Mouse (Mus musculus): ENCODE results near the gene Pi16.
"Not testable (repeated sequence)": the region's sequence is repeated elsewhere in the genome, so short reads cannot be mapped to it uniquely, and the experiment has no call there.

The Pi16 gene

GRCm38 (mm10) chr17:29330671-29331410 is 13.4 kb downstream of the Pi16 start:
- no peak for DNase-seq (ENCODE audit: low spot score)

GRCm38 (mm10) chr17:29332186-29332685 is 14.8 kb downstream of the Pi16 start:
- DNase-seq (ENCODE audit: low spot score): no peak

GRCm38 (mm10) chr17:29336266-29336990 is 18.9 kb downstream of the Pi16 start:
- DNase-seq (ENCODE audit: low spot score): no peak

GRCm38 (mm10) chr17:29337979-29338823 is 20.7 kb downstream of the Pi16 start:
- DNase-seq (ENCODE audit: low spot score): no peak

GRCm38 (mm10) chr17:29339170-29339768 is 21.8 kb downstream of the Pi16 start:
- DNase-seq (ENCODE audit: low spot score): no peak

GRCm38 (mm10) chr17:29340406-29341261 is 23.2 kb downstream of the Pi16 start:
- DNase-seq (ENCODE audit: low spot score): no peak

GRCm38 (mm10) chr17:29341591-29342003 is 24.1 kb downstream of the Pi16 start:
- no peak for DNase-seq (ENCODE audit: low spot score)

GRCm38 (mm10) chr17:29342010-29342910 is 24.8 kb downstream of the Pi16 start:
- DNase-seq (ENCODE audit: low spot score): no peak

- DNase-seq (ENCODE audit: low spot score): no peak
Observed at GRCm38 (mm10) chr17:29343241-29343640, 25.8 kb downstream of the Pi16 start.

GRCm38 (mm10) chr17:29345272-29345671 is 27.8 kb downstream of the Pi16 start:
- DNase-seq (ENCODE audit: low spot score): no peak

GRCm38 (mm10) chr17:29346496-29347125 is 29.1 kb downstream of the Pi16 start:
- DNase-seq (ENCODE audit: low spot score): no peak

- DNase-seq (ENCODE audit: low spot score): no peak
Observed at GRCm38 (mm10) chr17:29347126-29347644, 29.7 kb downstream of the Pi16 start.

- DNase-seq (ENCODE audit: low spot score): peak; percentile 94
Observed at GRCm38 (mm10) chr17:29347645-29348256, 30.3 kb downstream of the Pi16 start, which contains the start of gene Mtch1. TSS of gene Mtch1 (minus strand) at chr17:29347934.

- no peak for DNase-seq (ENCODE audit: low spot score)
Observed at GRCm38 (mm10) chr17:29348996-29349395, 31.5 kb downstream of the Pi16 start.

GRCm38 (mm10) chr17:29351056-29351455 is 33.6 kb downstream of the Pi16 start:
- DNase-seq (ENCODE audit: low spot score): not testable (repeated sequence)

GRCm38 (mm10) chr17:29355461-29355840 is 38.0 kb downstream of the Pi16 start:
- DNase-seq (ENCODE audit: low spot score): no peak

- no peak for DNase-seq (ENCODE audit: low spot score)
Observed at GRCm38 (mm10) chr17:29355841-29356478, 38.5 kb downstream of the Pi16 start.

- DNase-seq (ENCODE audit: low spot score): no peak
Observed at GRCm38 (mm10) chr17:29356479-29356856, 39.0 kb downstream of the Pi16 start.

Measured in urinary bladder, postnatal 10 days (tissue).